Mouse (Mus musculus) 416B (cell line): ENCODE results near the gene Gm13287.
A peak's percentile ranks its signal among the peaks of the same experiment; 100 is the strongest.
"Not testable (repeated sequence)": the region's sequence is repeated elsewhere in the genome, so short reads cannot be mapped to it uniquely, and the experiment has no call there.

ENCODE experiments used
- DNase-seq: peaks from one replicate; pipeline ENCODE4 v3.0.0; 2011; ENCODE audit warnings: low read depth

The Gm13287 gene

DNA sequence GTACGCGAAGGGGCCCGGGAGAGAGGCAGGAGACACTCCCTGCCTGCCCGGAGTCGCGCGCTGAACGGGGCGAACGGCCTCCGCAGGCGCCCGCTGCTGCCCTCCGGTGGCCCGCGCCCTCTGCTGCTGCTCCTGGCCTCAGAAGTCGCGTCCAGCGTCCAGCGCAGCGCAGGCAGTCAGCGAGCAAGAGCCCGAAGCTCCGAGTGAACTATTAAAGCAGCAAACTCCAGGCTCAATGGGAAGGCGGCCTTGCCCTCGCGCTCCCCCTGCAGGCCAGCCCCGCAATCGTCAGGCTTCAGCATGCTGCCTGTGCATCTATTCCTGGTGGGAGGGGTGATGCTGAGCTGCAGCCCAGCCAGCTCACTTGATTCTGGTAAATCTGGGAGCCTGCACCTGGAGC, at the start of gene Gm13287:
Gene Gm13287 (plus strand): TSS at position 301 of the 400 bp plus-strand sequence.
- not testable (repeated sequence) for DNase-seq

DNA sequence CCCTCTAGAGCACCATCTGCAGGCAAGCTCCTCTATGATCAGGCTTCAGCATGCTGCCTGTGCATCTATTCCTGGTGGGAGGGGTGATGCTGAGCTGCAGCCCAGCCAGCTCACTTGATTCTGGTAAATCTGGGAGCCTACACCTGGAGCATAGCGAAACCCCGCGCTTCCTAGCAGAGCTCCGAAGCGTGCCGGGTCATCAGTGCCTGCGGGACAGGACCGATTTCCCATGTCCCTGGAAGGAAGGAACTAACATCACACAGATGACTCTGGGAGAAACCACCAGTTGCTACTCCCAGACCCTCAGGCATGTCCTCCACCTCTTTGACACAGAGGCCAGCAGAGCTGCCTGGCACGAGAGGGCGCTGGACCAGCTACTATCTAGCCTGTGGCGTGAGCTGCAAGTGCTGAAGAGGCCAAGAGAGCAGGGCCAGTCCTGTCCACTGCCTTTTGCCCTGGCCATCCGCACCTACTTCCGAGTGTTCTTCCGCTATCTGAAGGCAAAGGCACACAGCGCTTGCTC, 48.2 kb upstream of the Gm13287 start, which contains the start of gene Gm13271:
Gene Gm13271 (plus strand): TSS at position 51 of the 523 bp plus-strand sequence.
- not testable (repeated sequence) for DNase-seq

DNA sequence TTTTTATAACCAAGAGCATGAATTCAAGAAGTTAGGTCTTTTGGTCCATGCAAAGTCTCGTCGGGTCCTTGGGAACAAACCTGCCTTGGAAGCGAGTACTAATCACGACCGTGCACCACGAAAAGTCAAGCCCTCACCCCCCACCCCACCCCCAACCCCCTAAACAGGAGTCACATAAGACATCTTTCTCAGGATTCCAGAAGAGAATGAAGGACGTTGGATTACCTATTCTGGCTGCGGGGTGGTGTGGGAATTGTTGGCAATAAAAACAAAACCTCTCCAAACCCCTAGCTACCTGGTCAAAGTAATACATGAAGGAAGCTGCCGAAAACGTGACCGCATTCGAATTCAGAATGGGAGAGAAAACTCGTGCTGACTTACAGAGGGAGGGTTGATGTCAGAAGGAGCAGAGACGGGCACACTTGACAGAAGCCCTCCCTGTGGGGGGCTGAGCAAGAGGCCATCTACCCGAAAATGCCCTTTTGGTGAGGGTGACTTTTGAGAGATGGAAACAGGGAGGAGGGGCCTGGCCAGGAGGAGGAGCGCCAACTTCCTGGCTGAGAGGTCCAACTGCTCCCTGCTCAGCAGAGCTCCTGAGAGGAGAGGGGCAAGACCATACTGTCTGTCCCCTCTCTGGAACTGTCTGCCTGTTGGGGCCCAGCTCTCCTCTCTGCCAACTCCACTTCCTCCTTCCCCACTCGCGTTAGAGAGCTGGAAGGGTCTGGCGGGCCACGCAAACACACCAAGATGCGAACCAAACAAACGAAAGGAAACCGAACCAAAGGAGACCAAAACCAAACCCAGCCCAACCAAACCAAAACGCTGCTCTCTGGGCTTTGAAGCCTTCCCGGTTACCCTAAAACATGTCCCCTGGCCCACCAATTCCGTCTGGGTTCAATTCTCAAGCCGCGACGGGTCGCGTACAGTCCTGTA, 46.2 kb upstream of the Gm13287 start:
- peak; percentile 55 for DNase-seq

DNA sequence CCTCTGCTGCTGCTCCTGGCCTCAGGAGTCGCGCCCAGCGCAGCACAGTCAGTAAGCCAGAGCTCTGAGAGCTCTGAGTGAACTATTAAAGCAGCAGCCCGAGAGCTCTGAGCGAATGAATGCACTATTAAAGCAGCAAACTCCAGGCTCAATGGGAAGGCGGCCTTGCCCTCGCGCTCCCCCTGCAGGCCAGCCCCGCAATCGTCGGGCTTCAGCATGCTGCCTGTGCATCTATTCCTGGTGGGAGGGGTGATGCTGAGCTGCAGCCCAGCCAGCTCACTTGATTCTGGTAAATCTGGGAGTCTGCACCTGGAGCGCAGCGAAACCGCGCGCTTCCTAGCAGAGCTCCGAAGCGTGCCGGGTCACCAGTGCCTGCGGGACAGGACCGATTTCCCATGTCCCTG, 45.4 kb upstream of the Gm13287 start:
- peak; percentile 89 for DNase-seq

DNA sequence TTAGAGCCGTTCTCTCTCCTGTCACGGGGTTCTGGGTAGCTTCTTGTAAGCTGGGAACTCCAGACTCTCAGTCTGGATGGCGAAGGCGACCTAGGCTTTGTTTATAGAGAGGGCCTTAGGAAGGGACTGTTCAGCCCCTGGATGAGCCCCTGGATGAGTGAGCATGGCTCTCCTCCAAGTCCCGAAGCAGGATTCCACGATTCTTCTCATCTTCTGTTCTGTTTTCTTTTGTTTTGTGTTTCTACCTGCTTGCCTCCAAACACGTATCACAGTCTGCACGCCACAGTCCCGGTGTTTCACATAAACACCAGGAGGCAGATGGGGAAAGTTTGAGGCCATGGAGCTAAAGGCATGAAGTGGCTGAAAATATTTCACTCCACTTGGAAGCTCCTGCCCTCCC, 44.3 kb upstream of the Gm13287 start:
- not testable (repeated sequence) for DNase-seq

DNA sequence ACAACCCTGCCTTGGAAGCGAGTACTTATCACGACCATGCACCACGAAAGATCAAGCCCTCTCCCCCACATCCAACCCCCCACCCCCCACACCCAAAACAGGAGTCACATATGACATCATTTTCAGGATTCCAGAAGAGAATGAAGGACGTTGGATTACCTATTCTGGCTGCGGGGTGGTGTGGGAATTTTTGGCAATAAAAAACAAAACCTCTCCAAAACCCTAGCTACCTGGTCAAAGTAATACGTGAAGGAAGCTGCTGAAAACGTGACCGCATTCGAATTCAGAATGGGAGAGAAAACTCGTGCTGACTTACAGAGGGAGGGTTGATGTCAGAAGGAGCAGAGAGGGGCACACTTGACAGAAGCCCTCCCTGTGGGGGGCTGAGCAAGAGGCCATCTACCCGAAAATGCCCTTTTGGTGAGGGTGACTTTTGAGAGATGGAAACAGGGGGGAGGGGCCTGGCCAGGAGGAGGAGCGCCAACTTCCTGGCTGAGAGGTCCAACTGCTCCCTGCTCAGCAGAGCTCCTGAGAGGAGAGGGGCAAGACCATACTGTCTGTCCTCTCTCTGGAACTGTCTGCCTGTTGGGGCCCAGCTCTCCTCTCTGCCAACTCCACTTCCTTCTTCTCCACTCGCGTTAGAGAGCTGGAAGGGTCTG, 43.3 kb upstream of the Gm13287 start, which contains the start of gene Gm13283:
Gene Gm13283 (plus strand): TSS at position 510 of the 659 bp plus-strand sequence.
- DNase-seq: peak; percentile 67

DNA sequence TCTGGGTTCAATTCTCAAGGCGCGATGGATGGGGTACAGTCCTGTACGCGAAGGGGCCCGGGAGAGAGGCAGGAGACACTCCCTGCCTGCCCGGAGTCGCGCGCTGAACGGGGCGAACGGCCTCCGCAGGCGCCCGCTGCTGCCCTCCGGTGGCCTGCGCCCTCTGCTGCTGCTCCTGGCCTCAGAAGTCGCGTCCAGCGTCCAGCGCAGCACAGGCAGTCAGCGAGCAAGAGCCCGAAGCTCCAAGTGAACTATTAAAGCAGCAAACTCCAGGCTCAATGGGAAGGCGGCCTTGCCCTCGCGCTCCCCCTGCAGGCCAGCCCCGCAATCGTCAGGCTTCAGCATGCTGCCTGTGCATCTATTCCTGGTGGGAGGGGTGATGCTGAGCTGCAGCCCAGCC, 42.6 kb upstream of the Gm13287 start:
- DNase-seq: peak; percentile 88

DNA sequence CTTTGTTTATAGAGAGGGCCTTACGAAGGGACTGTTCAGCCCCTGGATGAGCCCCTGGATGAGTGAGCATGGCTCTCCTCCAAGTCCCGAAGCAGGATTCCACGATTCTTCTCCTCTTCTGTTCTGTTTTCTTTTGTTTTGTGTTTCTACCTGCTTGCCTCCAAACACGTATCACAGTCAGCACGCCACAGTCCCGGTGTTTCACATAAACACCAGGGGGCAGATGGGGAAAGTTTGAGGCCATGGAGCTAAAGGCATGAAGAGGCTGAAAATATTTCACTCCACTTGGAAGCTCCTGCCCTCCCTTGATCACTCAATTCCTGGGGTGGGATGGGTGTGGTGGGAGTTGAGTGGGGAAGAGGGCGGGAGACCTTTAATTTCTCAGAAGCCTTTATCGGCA, 41.3 kb upstream of the Gm13287 start:
- not testable (repeated sequence) for DNase-seq

DNA sequence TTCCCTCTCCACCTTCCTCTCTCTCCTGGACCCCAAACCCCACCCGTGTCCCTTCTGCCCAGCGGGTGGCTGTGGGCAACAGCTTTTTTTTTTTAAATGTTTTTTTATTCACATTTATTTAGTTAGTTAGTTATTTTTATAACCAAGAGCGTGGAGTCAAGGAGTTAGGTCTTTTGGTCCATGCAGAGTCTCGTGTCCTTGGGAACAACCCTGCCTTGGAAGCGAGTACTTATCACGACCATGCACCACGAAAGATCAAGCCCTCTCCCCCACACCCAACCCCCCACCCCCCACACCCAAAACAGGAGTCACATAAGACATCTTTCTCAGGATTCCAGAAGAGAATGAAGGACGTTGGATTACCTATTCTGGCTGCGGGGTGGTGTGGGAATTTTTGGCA, 40.7 kb upstream of the Gm13287 start:
- DNase-seq: not testable (repeated sequence)

DNA sequence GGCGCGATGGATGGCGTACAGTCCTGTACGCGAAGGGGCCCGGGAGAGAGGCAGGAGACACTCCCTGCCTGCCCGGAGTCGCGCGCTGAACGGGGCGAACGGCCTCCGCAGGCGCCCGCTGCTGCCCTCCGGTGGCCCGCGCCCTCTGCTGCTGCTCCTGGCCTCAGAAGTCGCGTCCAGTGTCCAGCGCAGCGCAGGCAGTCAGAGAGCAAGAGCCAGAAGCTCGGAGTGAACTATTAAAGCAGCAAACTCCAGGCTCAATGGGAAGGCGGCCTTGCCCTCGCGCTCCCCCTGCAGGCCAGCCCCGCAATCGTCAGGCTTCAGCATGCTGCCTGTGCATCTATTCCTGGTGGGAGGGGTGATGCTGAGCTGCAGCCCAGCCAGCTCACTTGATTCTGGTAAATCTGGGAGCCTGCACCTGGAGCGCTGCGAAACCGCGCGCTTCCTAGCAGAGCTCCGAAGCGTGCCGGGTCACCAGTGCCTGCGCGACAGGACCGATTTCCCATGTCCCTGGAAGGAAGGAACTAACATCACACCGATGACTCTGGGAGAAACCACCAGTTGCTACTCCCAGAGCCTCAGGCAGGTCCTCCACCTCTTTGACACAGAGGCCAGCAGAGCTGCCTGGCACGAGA, 39.6 kb upstream of the Gm13287 start:
- DNase-seq: peak; percentile 88

DNA sequence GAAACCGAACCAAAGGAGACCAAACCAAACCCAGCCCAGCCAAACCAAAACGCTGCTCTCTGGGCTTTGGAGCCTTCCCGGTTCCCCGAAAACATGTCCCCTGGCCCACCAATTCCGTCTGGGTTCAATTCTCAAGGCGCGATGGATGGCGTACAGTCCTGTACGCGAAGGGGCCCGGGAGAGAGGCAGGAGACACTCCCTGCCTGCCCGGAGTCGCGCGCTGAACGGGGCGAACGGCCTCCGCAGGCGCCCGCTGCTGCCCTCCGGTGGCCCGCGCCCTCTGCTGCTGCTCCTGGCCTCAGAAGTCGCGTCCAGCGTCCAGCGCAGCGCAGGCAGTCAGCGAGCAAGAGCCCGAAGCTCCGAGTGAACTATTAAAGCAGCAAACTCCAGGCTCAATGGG, 29.5 kb upstream of the Gm13287 start, which contains the start of gene Gm13290:
Gene Gm13290 (plus strand): TSS at position 301 of the 400 bp plus-strand sequence.
- DNase-seq: not testable (repeated sequence)

DNA sequence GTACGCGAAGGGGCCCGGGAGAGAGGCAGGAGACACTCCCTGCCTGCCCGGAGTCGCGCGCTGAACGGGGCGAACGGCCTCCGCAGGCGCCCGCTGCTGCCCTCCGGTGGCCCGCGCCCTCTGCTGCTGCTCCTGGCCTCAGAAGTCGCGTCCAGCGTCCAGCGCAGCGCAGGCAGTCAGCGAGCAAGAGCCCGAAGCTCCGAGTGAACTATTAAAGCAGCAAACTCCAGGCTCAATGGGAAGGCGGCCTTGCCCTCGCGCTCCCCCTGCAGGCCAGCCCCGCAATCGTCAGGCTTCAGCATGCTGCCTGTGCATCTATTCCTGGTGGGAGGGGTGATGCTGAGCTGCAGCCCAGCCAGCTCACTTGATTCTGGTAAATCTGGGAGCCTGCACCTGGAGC, 26.4 kb upstream of the Gm13287 start, which contains the start of gene Gm13289:
Gene Gm13289 (plus strand): TSS at position 301 of the 400 bp plus-strand sequence.
- not testable (repeated sequence) for DNase-seq

DNA sequence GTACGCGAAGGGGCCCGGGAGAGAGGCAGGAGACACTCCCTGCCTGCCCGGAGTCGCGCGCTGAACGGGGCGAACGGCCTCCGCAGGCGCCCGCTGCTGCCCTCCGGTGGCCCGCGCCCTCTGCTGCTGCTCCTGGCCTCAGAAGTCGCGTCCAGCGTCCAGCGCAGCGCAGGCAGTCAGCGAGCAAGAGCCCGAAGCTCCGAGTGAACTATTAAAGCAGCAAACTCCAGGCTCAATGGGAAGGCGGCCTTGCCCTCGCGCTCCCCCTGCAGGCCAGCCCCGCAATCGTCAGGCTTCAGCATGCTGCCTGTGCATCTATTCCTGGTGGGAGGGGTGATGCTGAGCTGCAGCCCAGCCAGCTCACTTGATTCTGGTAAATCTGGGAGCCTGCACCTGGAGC, 23.5 kb upstream of the Gm13287 start, which contains the start of gene Gm13272:
Gene Gm13272 (plus strand): TSS at position 301 of the 400 bp plus-strand sequence.
- DNase-seq: not testable (repeated sequence)

DNA sequence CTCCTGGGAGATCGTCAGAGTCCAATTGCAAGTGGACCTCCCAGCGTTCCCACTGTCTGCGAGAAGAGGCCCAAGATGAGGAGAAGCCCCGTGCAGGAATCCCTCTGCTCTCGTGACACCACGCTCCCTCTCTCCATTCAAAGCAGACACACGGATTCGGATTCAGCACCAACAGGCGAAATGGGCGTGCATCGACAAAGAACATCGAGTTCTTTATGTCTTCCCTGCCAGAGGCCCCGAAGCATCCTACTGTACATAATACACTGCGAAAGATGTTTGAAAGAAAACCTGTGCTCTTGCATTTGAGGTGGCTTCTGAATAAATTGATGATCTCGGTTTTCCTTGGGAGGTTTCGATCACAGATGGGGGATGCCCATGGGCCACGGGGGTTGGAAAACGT, 22.7 kb upstream of the Gm13287 start:
- DNase-seq: not testable (repeated sequence)

DNA sequence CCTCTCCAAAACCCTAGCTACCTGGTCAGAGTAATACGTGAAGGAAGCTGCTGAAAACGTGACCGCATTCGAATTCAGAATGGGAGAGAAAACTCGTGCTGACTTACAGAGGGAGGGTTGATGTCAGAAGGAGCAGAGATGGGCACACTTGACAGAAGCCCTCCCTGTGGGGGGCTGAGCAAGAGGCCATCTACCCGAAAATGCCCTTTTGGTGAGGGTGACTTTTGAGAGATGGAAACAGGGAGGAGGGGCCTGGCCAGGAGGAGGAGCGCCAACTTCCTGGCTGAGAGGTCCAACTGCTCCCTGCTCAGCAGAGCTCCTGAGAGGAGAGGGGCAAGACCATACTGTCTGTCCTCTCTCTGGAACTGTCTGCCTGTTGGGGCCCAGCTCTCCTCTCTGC, 21.2 kb upstream of the Gm13287 start, which contains the start of gene Ifnz:
Gene Ifnz (plus strand): TSS at position 301 of the 400 bp plus-strand sequence.
- DNase-seq: not testable (repeated sequence)

DNA sequence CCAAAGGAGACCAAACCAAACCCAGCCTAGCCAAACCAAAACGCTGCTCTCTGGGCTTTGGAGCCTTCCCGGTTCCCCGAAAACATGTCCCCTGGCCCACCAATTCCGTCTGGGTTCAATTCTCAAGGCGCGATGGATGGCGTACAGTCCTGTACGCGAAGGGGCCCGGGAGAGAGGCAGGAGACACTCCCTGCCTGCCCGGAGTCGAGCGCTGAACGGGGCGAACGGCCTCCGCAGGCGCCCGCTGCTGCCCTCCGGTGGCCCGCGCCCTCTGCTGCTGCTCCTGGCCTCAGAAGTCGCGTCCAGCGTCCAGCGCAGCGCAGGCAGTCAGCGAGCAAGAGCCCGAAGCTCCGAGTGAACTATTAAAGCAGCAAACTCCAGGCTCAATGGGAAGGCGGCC, 20.7 kb upstream of the Gm13287 start:
- not testable (repeated sequence) for DNase-seq

DNA sequence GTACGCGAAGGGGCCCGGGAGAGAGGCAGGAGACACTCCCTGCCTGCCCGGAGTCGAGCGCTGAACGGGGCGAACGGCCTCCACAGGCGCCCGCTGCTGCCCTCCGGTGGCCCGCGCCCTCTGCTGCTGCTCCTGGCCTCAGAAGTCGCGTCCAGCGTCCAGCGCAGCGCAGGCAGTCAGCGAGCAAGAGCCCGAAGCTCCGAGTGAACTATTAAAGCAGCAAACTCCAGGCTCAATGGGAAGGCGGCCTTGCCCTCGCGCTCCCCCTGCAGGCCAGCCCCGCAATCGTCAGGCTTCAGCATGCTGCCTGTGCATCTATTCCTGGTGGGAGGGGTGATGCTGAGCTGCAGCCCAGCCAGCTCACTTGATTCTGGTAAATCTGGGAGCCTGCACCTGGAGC, 17.6 kb upstream of the Gm13287 start, which contains the start of gene Gm13276:
Gene Gm13276 (plus strand): TSS at position 301 of the 400 bp plus-strand sequence.
- not testable (repeated sequence) for DNase-seq

DNA sequence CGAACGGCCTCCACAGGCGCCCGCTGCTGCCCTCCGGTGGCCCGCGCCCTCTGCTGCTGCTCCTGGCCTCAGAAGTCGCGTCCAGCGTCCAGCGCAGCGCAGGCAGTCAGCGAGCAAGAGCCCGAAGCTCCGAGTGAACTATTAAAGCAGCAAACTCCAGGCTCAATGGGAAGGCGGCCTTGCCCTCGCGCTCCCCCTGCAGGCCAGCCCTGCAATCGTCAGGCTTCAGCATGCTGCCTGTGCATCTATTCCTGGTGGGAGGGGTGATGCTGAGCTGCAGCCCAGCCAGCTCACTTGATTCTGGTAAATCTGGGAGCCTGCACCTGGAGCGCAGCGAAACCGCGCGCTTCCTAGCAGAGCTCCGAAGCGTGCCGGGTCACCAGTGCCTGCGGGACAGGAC, 14.7 kb upstream of the Gm13287 start, which contains the start of gene Gm13277:
Gene Gm13277 (plus strand): TSS at position 231 of the 400 bp plus-strand sequence.
- not testable (repeated sequence) for DNase-seq

DNA sequence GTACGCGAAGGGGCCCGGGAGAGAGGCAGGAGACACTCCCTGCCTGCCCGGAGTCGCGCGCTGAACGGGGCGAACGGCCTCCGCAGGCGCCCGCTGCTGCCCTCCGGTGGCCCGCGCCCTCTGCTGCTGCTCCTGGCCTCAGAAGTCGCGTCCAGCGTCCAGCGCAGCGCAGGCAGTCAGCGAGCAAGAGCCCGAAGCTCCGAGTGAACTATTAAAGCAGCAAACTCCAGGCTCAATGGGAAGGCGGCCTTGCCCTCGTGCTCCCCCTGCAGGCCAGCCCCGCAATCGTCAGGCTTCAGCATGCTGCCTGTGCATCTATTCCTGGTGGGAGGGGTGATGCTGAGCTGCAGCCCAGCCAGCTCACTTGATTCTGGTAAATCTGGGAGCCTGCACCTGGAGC, 11.8 kb upstream of the Gm13287 start, which contains the start of gene Gm13278:
Gene Gm13278 (plus strand): TSS at position 301 of the 400 bp plus-strand sequence.
- not testable (repeated sequence) for DNase-seq

DNA sequence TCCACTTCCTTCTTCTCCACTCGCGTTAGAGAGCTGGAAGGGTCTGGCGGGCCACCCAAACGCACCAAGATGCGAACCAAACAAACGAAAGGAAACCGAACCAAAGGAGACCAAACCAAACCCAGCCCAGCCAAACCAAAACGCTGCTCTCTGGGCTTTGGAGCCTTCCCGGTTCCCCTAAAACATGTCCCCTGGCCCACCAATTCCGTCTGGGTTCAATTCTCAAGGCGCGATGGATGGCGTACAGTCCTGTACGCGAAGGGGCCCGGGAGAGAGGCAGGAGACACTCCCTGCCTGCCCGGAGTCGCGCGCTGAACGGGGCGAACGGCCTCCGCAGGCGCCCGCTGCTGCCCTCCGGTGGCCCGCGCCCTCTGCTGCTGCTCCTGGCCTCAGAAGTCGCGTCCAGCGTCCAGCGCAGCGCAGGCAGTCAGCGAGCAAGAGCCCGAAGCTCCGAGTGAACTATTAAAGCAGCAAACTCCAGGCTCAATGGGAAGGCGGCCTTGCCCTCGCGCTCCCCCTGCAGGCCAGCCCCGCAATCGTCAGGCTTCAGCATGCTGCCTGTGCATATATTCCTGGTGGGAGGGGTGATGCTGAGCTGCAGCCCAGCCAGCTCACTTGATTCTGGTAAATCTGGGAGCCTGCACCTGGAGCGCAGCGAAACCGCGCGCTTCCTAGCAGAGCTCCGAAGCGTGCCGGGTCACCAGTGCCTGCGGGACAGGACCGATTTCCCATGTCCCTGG, 8.9 kb upstream of the Gm13287 start, which contains the start of gene Gm13275:
Gene Gm13275 (plus strand): TSS at position 552 of the 740 bp plus-strand sequence.
- DNase-seq: not testable (repeated sequence)
